Mouse (Mus musculus) Patski (cell line): ENCODE measurements at regions not wholly inside any gene's neighbourhood (a gene's known extent, or its start where the extent isn't known, plus 50 kb on each side); places are given as distances from the start of the nearest gene placed in this dataset.

Experiments used
- ATAC-seq: fragments of 100-300 bp; one replicate; pipeline ENCODE4 v1.8.0; 2021
- CTCF ChIA-PET: fragments of 350-600 bp; sonication (Branson Sonifier 250); formaldehyde crosslinking; loops from one replicate; lab custom pipeline; 2022; ENCODE audit warnings: inconsistent platforms; lab: Charles Lee
- POLR2A ChIA-PET: fragments of 350-600 bp; sonication (Branson Sonifier 250); formaldehyde crosslinking; loops from one replicate; lab custom pipeline; 2022; ENCODE audit warnings: antibody characterized with exemption, inconsistent platforms; lab: Charles Lee
- DNase-seq: peaks from one replicate; pipeline ENCODE4 v3.0.0-alpha.2; 2011; ENCODE audit warnings: low read depth, low spot score
- H3K27me3 ChIP-seq: fragments of 371-371 bp; one replicate; pipeline ENCODE4 v1.5.1; 2021
- CTCF ChIP-seq: fragments of 100-300 bp; IDR thresholded peaks from one replicate; pipeline ENCODE4 v1.5.1; 2021
- in situ Hi-C: fragments of 300-500 bp; cut with MboI; formaldehyde crosslinking; loops from 3 replicates; pipeline ENCODE4 v1.11.1; 2018; ENCODE audit warnings: low pct_unique_long_range_greater_than_20kb, mixed read lengths

- ATAC-seq (peak; percentile 60), DNase-seq (peak; percentile 43)
- no peak for TF ChIP-seq CTCF
- in situ Hi-C loops, result no loop called here
- ChIA-PET CTCF (no interaction called here), POLR2A (no interaction called here)
- peaks cover 4% of the 10 kb centered on the region for H3K27me3 ChIP-seq
Observed at GRCm38 (mm10) chrX:11720517-11720916, 392.9 kb downstream of the H2al1j start.

- TF ChIP-seq CTCF, result no peak
- CTCF ChIA-PET, result no interaction called here
- in situ Hi-C loops, result no loop called here
- ATAC-seq (no peak), DNase-seq (no peak)
- H3K27me3 ChIP-seq, result peaks cover 12% of the 10 kb centered on the region
- POLR2A ChIA-PET, result interaction anchor here (0.8 kb wide), 1 partner anchor 17 kb away, joined by 4 read pairs; no protein-coding TSS in a partner anchor
Observed at GRCm38 (mm10) chrX:11722730-11723129, 395.1 kb downstream of the H2al1j start.

- ATAC-seq (no peak), DNase-seq (no peak)
- ChIA-PET POLR2A (no interaction called here), CTCF (no interaction called here)
- H3K27me3 ChIP-seq, result peaks cover 12% of the 10 kb centered on the region
- no peak for TF ChIP-seq CTCF
- in situ Hi-C loops, result no loop called here
Observed at GRCm38 (mm10) chrX:11724718-11725117, 397.1 kb downstream of the H2al1j start.

GRCm38 (mm10) chrX:11726524-11727231 is 399.1 kb downstream of the H2al1j start:
- in situ Hi-C loops, result no loop called here
- peaks cover 12% of the 10 kb centered on the region for H3K27me3 ChIP-seq
- CTCF ChIA-PET, result no interaction called here

GRCm38 (mm10) chrX:11728481-11728880 is 400.9 kb downstream of the H2al1j start:
- TF ChIP-seq CTCF, result no peak
- POLR2A ChIA-PET, result no interaction called here
- CTCF ChIA-PET, result no interaction called here
- in situ Hi-C loops, result no loop called here
- DNase-seq (no peak), ATAC-seq (no peak)
- H3K27me3 ChIP-seq, result peaks cover 11% of the 10 kb centered on the region

More at GRCm38 (mm10) chrX:11726524-11727231, 399.1 kb downstream of the H2al1j start:
- no peak for TF ChIP-seq CTCF
- DNase-seq (no peak), ATAC-seq (no peak)
- POLR2A ChIA-PET, result no interaction called here

- no peak for TF ChIP-seq CTCF
- DNase-seq, result no peak
- H3K27me3 ChIP-seq, result peaks cover 11% of the 10 kb centered on the region
- CTCF ChIA-PET, result no interaction called here
- no peak for ATAC-seq
- in situ Hi-C loops, result no loop called here
- POLR2A ChIA-PET, result interaction anchor here (0.6 kb wide), 2 partner anchors 214 to 618 kb away, joined by 3 read pairs; no protein-coding TSS in a partner anchor
Observed at GRCm38 (mm10) chrX:11729992-11730391, 402.4 kb downstream of the H2al1j start.

- DNase-seq (no peak), ATAC-seq (no peak)
- TF ChIP-seq CTCF, result no peak
- ChIA-PET CTCF (no interaction called here), POLR2A (no interaction called here)
- peaks cover 3% of the 10 kb centered on the region for H3K27me3 ChIP-seq
- in situ Hi-C loops, result no loop called here
Observed at GRCm38 (mm10) chrX:11732371-11732770, 404.7 kb downstream of the H2al1j start.

- in situ Hi-C loops, result no loop called here
- no peak for ATAC-seq
- CTCF ChIA-PET, result no interaction called here
- no peak for DNase-seq
- POLR2A ChIA-PET, result no interaction called here
- TF ChIP-seq CTCF, result no peak
- peaks cover 2% of the 10 kb centered on the region for H3K27me3 ChIP-seq
Observed at GRCm38 (mm10) chrX:11734505-11735435, 407.1 kb downstream of the H2al1j start.

- peak; percentile 26 for ATAC-seq
- POLR2A ChIA-PET, result no interaction called here
- CTCF ChIA-PET, result no interaction called here
- peaks cover 2% of the 10 kb centered on the region for H3K27me3 ChIP-seq
- peak; percentile 49 for DNase-seq
- no peak for TF ChIP-seq CTCF
- in situ Hi-C loops, result no loop called here
Observed at GRCm38 (mm10) chrX:11735516-11736170, 408.0 kb downstream of the H2al1j start.

GRCm38 (mm10) chrX:11736481-11736880 is 408.9 kb downstream of the H2al1j start:
- peaks cover 2% of the 10 kb centered on the region for H3K27me3 ChIP-seq
- TF ChIP-seq CTCF, result no peak
- DNase-seq (no peak), ATAC-seq (no peak)
- ChIA-PET POLR2A (interaction anchor here (0.7 kb wide), 1 partner anchor 44 kb away, joined by 3 read pairs; no protein-coding TSS in a partner anchor), CTCF (no interaction called here)
- in situ Hi-C loops, result no loop called here
